Mouse (Mus musculus) left cerebral cortex, adult 6 months (tissue): ENCODE results near the gene Ski. TPM values are rescaled to one million over a fixed set of nuclear protein-coding genes. Genes with fewer than 3 reads are reported as not detected.

ENCODE experiments used
- long read RNA-seq, 2 experiments: library from polyadenylated mRNA; unstranded; transcript quantifications; one replicate each; pipeline ENCODE4 v2.0.0; 2019 to 2020
- polyA plus RNA-seq: library from polyadenylated mRNA; unstranded; fragments of <200 nt; fragmentation: Nextera tagmentation; gene quantifications from 2 replicates; pipeline ENCODE4 v1.2.3, GENCODE M21; 2021

Gene Ski
- polyA plus RNA-seq = 12.3 and 14.8 TPM in 2 replicates
- long read RNA-seq, experiment 1, full-length matches to known transcripts = 1 of 64 reads
- long read RNA-seq, experiment 1, partial matches to known transcripts = 6 of 64 reads
- long read RNA-seq, experiment 1, other reads (novel, unspliced or antisense) = 57 of 64 reads
- long read RNA-seq, experiment 2, partial matches to known transcripts = 6 of 25 reads
- long read RNA-seq, experiment 2, other reads (novel, unspliced or antisense) = 19 of 25 reads

GRCm38 (mm10) chr4:155222552-155222840 is at the start of gene Ski:
Gene Ski (minus strand): TSS chr4:155222592.

GRCm38 (mm10) chr4:155249648-155250351 is 27.4 kb upstream of the Ski start, which contains the start of gene Faap20:
Gene Faap20 (plus strand): TSS chr4:155249802.

Other genes starting within 250 kb of the Ski start
- gene Plch2, start 165.8 kb downstream of the Ski start, polyA plus RNA-seq = 11.6 and 12.0 TPM in 2 replicates
- gene Pex10, start 155.6 kb downstream of the Ski start, polyA plus RNA-seq = 11.3 and 14.4 TPM in 2 replicates
- gene Rer1, start 136.2 kb downstream of the Ski start, polyA plus RNA-seq = 173 and 208 TPM in 2 replicates
- 3.2 and 3.6 TPM in 2 replicates for gene Morn1, start 136.0 kb downstream of the Ski start, polyA plus RNA-seq
- 34.7 and 36.4 TPM in 2 replicates for gene Faap20, start 27.2 kb upstream of the Ski start, polyA plus RNA-seq
- gene Prkcz, start 138.8 kb upstream of the Ski start, polyA plus RNA-seq = 135 and 154 TPM in 2 replicates
- gene Gabrd, start 175.5 kb upstream of the Ski start, polyA plus RNA-seq = 108 and 113 TPM in 2 replicates
- 6.5 and 9.3 TPM in 2 replicates for gene Cfap74, start 186.6 kb upstream of the Ski start, polyA plus RNA-seq
- gene Tmem52, start 246.5 kb upstream of the Ski start, polyA plus RNA-seq = 3.0 and 5.0 TPM in 2 replicates